Mouse (Mus musculus): ENCODE data around the gene Negr1. TPM values are rescaled to one million over a fixed set of nuclear protein-coding genes. Genes with fewer than 3 reads are reported as not detected.

Gene Negr1
- 6.2 TPM for polyA plus RNA-seq (2014; fragmentation: Illumina TruSeq; extraction: RNeasy Lipid Tissue Mini Kit (QIAGEN cat#74804); ENCODE audit: low read depth, low replicate concordance)

DNA sequence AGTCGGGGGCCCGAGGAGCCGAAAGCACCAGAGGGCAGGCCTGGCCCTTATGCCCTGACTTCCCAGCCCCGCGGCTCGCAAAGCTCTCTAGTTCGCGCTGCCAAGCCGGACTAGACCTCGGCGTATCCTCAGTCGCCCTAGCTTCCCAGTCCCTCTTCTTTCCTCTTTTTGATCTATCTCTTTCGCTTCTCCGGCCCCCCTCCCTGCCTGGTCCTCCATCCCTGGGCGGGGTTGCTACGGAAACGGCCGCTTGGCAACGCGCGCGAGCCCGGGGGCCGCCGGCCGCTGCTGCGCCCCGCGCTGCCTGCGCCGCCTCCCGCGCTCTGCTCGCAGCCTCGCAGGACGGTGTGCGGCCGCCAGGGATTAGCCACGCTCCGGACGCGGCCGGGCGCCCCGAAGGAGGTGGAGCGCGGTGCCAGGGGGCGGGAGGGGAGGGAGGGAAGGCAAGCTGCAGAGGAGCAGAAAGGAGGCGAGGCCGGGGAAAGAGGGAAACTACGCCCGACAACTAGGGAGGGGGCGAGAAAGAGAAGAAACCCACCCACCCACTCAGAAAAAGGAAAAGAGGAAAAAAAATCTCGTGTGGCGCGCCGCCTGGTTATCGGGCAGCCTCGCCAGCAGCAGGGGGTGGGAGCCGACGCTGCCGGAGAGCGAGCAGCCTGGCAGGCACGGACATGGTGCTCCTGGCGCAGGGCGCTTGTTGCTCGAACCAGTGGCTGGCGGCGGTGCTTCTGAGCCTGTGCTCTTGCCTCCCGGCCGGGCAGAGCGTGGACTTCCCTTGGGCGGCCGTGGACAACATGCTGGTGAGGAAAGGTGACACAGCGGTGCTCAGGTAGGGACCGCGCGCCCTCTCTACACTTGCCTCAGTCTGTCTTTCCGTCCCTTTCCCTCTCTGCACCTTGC lies at the start of gene Negr1:
Gene Negr1, plus strand, starts transcription at position 271 of the 900 bp plus-strand sequence.

